Mouse (Mus musculus) kidney, embryonic 14.5 days (tissue): ENCODE data around the gene Hspd1. TPM values are rescaled to one million over a fixed set of nuclear protein-coding genes. Genes with fewer than 3 reads are reported as not detected.

ENCODE experiments used
- ATAC-seq: fragments of 200-750 bp; cut with Nextera tagmentation; 2 replicates; pipeline ENCODE4 v1.8.0; 2017; ENCODE audit warnings: moderate number of reproducible peaks, mild to moderate bottlenecking, moderate TSS enrichment, moderate library complexity; ENCODE audit not compliant: low FRiP score, low TSS enrichment
- H3K27ac ChIP-seq: fragments of 300-500 bp; sonication (generic); 2 replicates; pipeline ENCODE4 v1.5.1; 2014; ENCODE audit warnings: low read depth, mild to moderate bottlenecking, low read length, moderate library complexity, mixed read lengths
- H3K27me3 ChIP-seq: fragments of 300-500 bp; sonication (generic); 2 replicates; pipeline ENCODE4 v1.6.1; 2014; ENCODE audit warnings: mild to moderate bottlenecking, low read length; ENCODE audit not compliant: control insufficient read depth, insufficient read depth
- H3K36me3 ChIP-seq: fragments of 300-500 bp; sonication (generic); 2 replicates; pipeline ENCODE4 v1.6.1; 2014; ENCODE audit warnings: low read length, mixed read lengths; ENCODE audit not compliant: control insufficient read depth, insufficient read depth
- H3K4me1 ChIP-seq: fragments of 300-500 bp; sonication (generic); 2 replicates; pipeline ENCODE4 v1.6.1; 2014; ENCODE audit warnings: low read length, mixed read lengths; ENCODE audit not compliant: control insufficient read depth, insufficient read depth
- H3K4me2 ChIP-seq: fragments of 300-500 bp; sonication (generic); replicated peaks from 2 replicates; pipeline ENCODE4 v1.6.1; 2014; ENCODE audit warnings: low read depth, mild to moderate bottlenecking, low read length
- H3K4me3 ChIP-seq: fragments of 300-500 bp; sonication (generic); 2 replicates; pipeline ENCODE4 v1.5.1; 2014; ENCODE audit warnings: mild to moderate bottlenecking, low read length
- H3K9ac ChIP-seq: fragments of 300-500 bp; sonication (generic); 2 replicates; pipeline ENCODE4 v1.6.1; 2014; ENCODE audit warnings: low read depth, mild to moderate bottlenecking, low read length, moderate library complexity
- H3K9me3 ChIP-seq: fragments of 300-500 bp; sonication (generic); 2 replicates; pipeline ENCODE4 v1.6.1; 2016; ENCODE audit warnings: low read length; ENCODE audit not compliant: control insufficient read depth
- WGBS: fragments of 180-500 bp; shearing (Covaris S2); extraction: QIAGEN DNeasy Blood & Tissue Kit; methylation state at CpG from one replicate; pipeline ENCODE4 v1.1.7; 2014; 5-methylcytosine and 5-hydroxymethylcytosine counted together
- polyA plus RNA-seq: library from polyadenylated mRNA; unstranded; fragments of >200 nt; fragmentation: Nextera tagmentation; extraction: Ambion mirVana; gene quantifications from 2 replicates; pipeline ENCODE4 v1.2.1, GENCODE M21; 2014

Gene Hspd1
- polyA plus RNA-seq, 1 experiment from 2014 or later, result 402 TPM

DNA sequence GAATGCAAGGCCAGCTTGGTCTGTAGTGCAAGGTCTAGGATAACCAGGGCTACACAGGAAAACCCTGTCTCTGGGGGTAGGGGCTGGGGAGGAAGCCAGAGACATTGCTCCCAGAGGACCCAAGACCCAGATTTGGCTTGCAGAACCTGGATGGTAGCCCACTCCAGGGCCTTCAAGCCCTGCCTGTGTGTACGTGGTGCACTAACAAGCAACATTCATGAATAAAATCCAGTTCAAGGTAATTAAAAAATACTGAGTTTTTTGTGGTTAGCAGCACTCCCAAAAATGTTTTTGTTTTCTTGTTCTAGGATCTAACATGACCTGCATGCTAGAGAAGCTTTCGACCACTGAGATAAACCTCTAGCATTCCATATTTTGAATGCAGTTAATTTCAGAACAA lies 4.0 kb upstream of the Hspd1 start:
- H3K27me3 ChIP-seq, result no peaks in the 10 kb centered on the region
- no peak overlapping the region for H3K4me3 ChIP-seq
- no peak for ATAC-seq
- H3K4me1 ChIP-seq, result peaks cover 6% of the 10 kb centered on the region; the same call in 1 of the 2 replicates
- H3K9me3 ChIP-seq, result no peaks in the 10 kb centered on the region
- no peak overlapping the region for H3K27ac ChIP-seq
- H3K36me3 ChIP-seq, result peaks cover 18% of the 10 kb centered on the region
- no peak overlapping the region for H3K9ac ChIP-seq
- no peak overlapping the region for H3K4me2 ChIP-seq
- 89% methylated on average over 2 of the region's 2 CpGs for WGBS

DNA sequence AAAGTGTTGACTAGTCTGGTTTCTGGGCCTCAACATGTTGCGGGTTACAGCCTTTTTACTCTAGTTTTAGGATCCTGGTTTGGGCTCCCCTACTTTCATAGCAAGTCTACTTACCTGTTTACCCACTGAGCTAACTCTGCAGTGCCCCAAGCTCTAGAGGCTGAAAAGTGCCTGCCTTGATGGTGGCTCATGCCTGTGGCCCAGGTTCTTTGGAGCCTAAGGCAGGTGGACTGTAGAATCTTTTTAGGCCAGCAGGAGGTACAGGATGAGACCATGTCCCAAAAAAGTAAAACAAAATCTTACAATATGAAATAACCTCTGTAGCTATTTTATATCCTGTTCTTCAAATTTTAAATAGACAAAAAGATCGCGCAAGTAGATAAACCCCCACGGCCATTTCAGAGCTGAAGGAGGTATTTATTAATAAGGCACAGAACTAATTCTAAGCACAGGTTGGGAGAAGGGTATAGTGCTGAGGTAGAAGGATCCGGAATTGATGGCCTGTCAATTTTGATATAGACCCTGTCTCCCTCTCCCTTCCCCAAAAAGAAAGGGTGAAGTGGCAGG lies 1.5 kb upstream of the Hspd1 start:
- WGBS, result 86% methylated on average over 5 of the region's 5 CpGs
- no peak for ATAC-seq
- H3K27ac ChIP-seq, result no peak overlapping the region
- peak overlapping the region; percentile 97; the same call in 1 of the 2 replicates for H3K9ac ChIP-seq
- peaks cover 18% of the 10 kb centered on the region for H3K4me1 ChIP-seq
- no peaks in the 10 kb centered on the region for H3K27me3 ChIP-seq
- H3K4me3 ChIP-seq, result peak overlapping the region; percentile 91
- H3K9me3 ChIP-seq, result no peaks in the 10 kb centered on the region
- peaks cover 29% of the 10 kb centered on the region for H3K36me3 ChIP-seq
- H3K4me2 ChIP-seq, result peak overlapping the region; percentile 60

- Histone ChIP-seq H3K4me1 (peaks cover 18% of the 10 kb centered on the region), H3K4me3 (peak overlapping the region; percentile 91), H3K9ac (peak overlapping the region; percentile 97), H3K4me2 (peak overlapping the region; percentile 60), H3K27ac (peak overlapping the region; percentile 98), H3K9me3 (no peaks in the 10 kb centered on the region), H3K27me3 (no peaks in the 10 kb centered on the region), H3K36me3 (peaks cover 33% of the 10 kb centered on the region)
- 6% methylated on average over 16 of the region's 16 CpGs for WGBS
- no peak; the same call in 1 of the 2 replicates for ATAC-seq
Measured at GRCm38 (mm10) chr1:55088611-55089497, 811 bp upstream of the Hspd1 start.

DNA sequence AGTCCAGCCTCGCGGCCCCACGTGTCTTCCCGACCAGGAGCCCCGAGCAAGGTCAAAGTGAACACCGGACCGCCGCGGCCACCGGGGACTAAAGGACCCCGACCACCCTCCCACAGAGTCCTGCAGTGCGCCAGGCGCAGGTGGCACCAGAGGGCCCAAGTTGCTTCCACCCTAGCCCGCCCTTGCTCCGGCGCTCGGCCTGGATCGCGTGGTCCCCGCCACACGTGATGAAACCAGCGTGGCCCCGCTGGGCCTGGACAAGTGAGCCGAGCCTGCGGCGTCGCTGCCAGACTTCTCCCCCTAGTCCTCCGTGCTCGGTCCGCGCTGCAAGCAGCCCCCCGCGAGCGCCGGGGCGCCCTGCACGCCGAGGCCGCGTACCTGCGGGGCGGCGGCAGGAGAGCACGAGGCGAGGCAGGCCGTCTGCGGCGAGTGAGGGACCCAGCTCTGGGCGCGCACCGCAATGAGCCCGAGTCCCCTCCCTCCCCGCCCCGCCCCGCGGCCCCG lies 590 bp downstream of the Hspd1 start:
- Histone ChIP-seq H3K9me3 (0 out of 2 replicates have a peak, but pooled peaks cover 2% of the 10 kb centered on the region), H3K27me3 (no peaks in the 10 kb centered on the region), H3K36me3 (peaks cover 40% of the 10 kb centered on the region), H3K27ac (peak overlapping the region; percentile 98), H3K4me1 (peaks cover 18% of the 10 kb centered on the region), H3K4me3 (peak overlapping the region; percentile 91), H3K9ac (peak overlapping the region; percentile 97), H3K4me2 (peak overlapping the region; percentile 67)
- peak; percentile 65 for ATAC-seq
- under 1% methylated on average over 42 of the region's 57 CpGs for WGBS

DNA sequence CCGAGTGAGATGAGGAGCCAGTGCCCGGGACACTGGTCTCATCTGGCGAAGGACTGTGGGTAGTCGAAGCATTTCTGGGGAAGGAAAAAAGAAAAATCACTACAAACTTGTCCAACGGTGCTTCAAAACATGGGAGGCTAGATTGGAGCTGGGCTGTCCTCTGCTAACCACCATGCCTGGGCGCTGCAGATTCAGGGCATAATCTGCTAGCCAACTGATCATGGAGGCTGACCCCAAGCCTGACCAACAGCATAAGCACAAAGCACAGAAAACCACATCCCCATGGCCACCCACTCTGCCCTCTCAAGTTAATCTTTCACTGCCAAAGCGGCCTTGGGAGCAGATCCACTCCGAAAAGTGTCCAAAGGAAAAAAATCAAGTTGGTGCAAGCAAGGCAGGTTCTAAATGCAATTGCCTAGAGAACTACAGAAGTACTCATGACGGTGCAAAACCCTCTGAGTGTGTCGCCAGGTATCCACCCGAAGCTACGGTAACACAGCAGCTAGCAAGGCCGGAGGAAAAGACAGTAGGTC lies 1.1 kb downstream of the Hspd1 start:
- H3K9me3 ChIP-seq, result 0 out of 2 replicates have a peak, but pooled peaks cover 3% of the 10 kb centered on the region
- WGBS, result 1% methylated on average over 13 of the region's 13 CpGs
- peak overlapping the region; percentile 91 for H3K4me3 ChIP-seq
- no peaks in the 10 kb centered on the region for H3K27me3 ChIP-seq
- H3K4me1 ChIP-seq, result peaks cover 18% of the 10 kb centered on the region
- peaks cover 43% of the 10 kb centered on the region for H3K36me3 ChIP-seq
- no peak for ATAC-seq
- H3K27ac ChIP-seq, result peak overlapping the region; percentile 98
- peak overlapping the region; percentile 67 for H3K4me2 ChIP-seq
- peak overlapping the region; percentile 97 for H3K9ac ChIP-seq

GRCm38 (mm10) chr1:55085781-55086366 lies 2.2 kb downstream of the Hspd1 start:
- 50% methylated on average over 7 of the region's 7 CpGs for WGBS
- Histone ChIP-seq H3K4me1 (peaks cover 18% of the 10 kb centered on the region), H3K9ac (peak overlapping the region; percentile 97; the same call in 1 of the 2 replicates), H3K4me2 (peak overlapping the region; percentile 67), H3K27me3 (no peaks in the 10 kb centered on the region), H3K36me3 (peaks cover 47% of the 10 kb centered on the region), H3K27ac (no peak overlapping the region), H3K4me3 (peak overlapping the region; percentile 91), H3K9me3 (0 out of 2 replicates have a peak, but pooled peaks cover 3% of the 10 kb centered on the region)
- ATAC-seq, result no peak

GRCm38 (mm10) chr1:55082106-55082505 lies 5.9 kb downstream of the Hspd1 start:
- WGBS, result 67% methylated on average over 1 of the region's 1 CpGs
- H3K27me3 ChIP-seq, result no peaks in the 10 kb centered on the region
- ATAC-seq, result no peak
- no peak overlapping the region for H3K9ac ChIP-seq
- H3K4me3 ChIP-seq, result no peak overlapping the region
- H3K9me3 ChIP-seq, result 0 out of 2 replicates have a peak, but pooled peaks cover 3% of the 10 kb centered on the region
- peaks cover 82% of the 10 kb centered on the region for H3K36me3 ChIP-seq
- H3K4me1 ChIP-seq, result peaks cover 12% of the 10 kb centered on the region
- no peak overlapping the region for H3K27ac ChIP-seq
- H3K4me2 ChIP-seq, result no peak overlapping the region

DNA sequence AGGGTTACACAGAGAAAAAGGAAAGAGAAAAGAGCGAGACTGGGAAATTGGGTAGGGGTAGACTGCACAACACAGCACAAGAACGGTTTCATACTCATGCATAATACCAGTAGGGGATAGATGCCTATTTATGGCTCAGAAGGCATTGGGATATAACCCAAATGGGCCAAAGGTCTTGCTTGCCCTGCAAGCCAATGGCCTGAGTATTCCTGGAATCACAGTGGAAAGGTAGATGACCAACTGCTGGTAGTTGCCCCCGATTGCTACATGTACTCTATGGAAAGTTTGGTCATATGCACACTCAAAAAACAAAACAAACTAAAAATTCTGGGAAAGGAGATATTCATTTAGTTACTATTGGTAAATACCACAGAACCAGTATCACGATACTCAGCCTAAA lies 8.4 kb downstream of the Hspd1 start:
- 97% methylated on average over 4 of the region's 4 CpGs for WGBS
- H3K36me3 ChIP-seq, result peaks cover 77% of the 10 kb centered on the region

More for the DNA sequence above, 8.4 kb downstream of the Hspd1 start:
- ATAC-seq, result no peak
- Histone ChIP-seq H3K4me1 (no peaks in the 10 kb centered on the region), H3K27ac (no peak overlapping the region), H3K9ac (no peak overlapping the region), H3K4me3 (no peak overlapping the region), H3K27me3 (no peaks in the 10 kb centered on the region), H3K9me3 (0 out of 2 replicates have a peak, but pooled peaks cover 3% of the 10 kb centered on the region), H3K4me2 (no peak overlapping the region)
